Mouse (Mus musculus) kidney, adult 2 months (tissue): ENCODE results near the gene Dnajb11. TPM values are rescaled to one million over a fixed set of nuclear protein-coding genes. Genes with fewer than 3 reads are reported as not detected.

ENCODE experiments used
- DNase-seq: peaks from one replicate; pipeline ENCODE4 v3.0.0; 2021
- H3K27ac ChIP-seq: fragments of 200-500 bp; 2 replicates; pipeline ENCODE4 v1.5.1; 2012; ENCODE audit warnings: low read depth, low read length, control low read depth, inconsistent platforms; ENCODE audit not compliant: insufficient read depth
- H3K27me3 ChIP-seq: fragments of 200-500 bp; replicated peaks from 2 replicates; pipeline ENCODE4 v1.6.1; 2012; ENCODE audit warnings: mild to moderate bottlenecking, moderate library complexity, low read length, inconsistent platforms; ENCODE audit not compliant: control insufficient read depth, insufficient read depth
- H3K36me3 ChIP-seq: fragments of 200-500 bp; 2 replicates; pipeline ENCODE4 v1.6.1; 2012; ENCODE audit warnings: mild to moderate bottlenecking, moderate library complexity, low read length, inconsistent platforms; ENCODE audit not compliant: control insufficient read depth, insufficient read depth
- H3K4me1 ChIP-seq: fragments of 200-500 bp; 2 replicates; pipeline ENCODE4 v1.6.1; 2011; ENCODE audit warnings: low read length; ENCODE audit not compliant: control insufficient read depth, insufficient read depth
- H3K4me3 ChIP-seq: fragments of 200-500 bp; 2 replicates; pipeline ENCODE4 v1.5.1; 2011; ENCODE audit warnings: mild to moderate bottlenecking, low read depth, low read length, control low read depth; ENCODE audit not compliant: insufficient read depth
- CTCF ChIP-seq: fragments of 200-500 bp; conservative IDR thresholded peaks from 2 replicates; pipeline ENCODE4 v1.5.1; 2011; ENCODE audit warnings: low read depth, mild to moderate bottlenecking, control low read depth, low read length, moderate library complexity, mixed read lengths; ENCODE audit not compliant: insufficient read depth, insufficient read length
- POLR2A ChIP-seq: fragments of 200-500 bp; IDR thresholded peaks from one replicate; pipeline ENCODE4 v1.6.1; 2011; ENCODE audit warnings: low read depth, low read length, control low read depth
- WGBS: fragments of 180-500 bp; shearing (Covaris S2); methylation state at CpG from one replicate; pipeline ENCODE4 v1.1.7; 2018; 5-methylcytosine and 5-hydroxymethylcytosine counted together
- polyA plus RNA-seq: library from polyadenylated mRNA; depleted of rRNA; stranded (reverse); fragments of >200 nt; gene quantifications from 2 replicates; pipeline ENCODE4 v1.2.3, GENCODE M21; 2012

The Dnajb11 gene
- polyA plus RNA-seq, 1 experiment = 21.9 TPM

DNA sequence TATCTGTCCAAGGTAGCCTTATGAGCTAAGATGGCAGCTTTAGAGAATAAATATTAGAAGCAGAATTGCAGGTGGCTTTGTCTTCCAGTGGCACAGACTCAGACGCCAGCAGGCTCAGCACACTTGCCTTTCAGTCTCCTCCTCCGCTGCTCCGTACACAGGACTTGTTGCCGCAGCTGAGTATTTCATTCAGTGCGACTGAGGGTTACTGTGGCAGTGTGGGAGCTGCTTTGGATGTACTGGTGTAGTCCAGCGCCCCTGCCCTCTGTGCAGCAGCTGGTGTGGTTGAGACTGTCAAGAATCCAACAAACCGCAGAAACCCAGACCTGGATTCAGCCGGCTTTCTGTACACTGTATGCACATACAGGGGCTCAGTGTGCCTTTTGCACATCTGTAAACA, 14.8 kb downstream of the Dnajb11 start:
- Histone ChIP-seq H3K27ac (no peak overlapping the region), H3K36me3 (peaks cover 5% of the 10 kb centered on the region), H3K4me1 (0 out of 2 replicates have a peak, but pooled peaks cover 2% of the 10 kb centered on the region), H3K4me3 (no peak overlapping the region), H3K27me3 (no peaks in the 10 kb centered on the region)
- TF ChIP-seq CTCF (no peak), POLR2A (no peak)
- 91% methylated on average over 8 of the region's 8 CpGs for WGBS
- DNase-seq = no peak

DNA sequence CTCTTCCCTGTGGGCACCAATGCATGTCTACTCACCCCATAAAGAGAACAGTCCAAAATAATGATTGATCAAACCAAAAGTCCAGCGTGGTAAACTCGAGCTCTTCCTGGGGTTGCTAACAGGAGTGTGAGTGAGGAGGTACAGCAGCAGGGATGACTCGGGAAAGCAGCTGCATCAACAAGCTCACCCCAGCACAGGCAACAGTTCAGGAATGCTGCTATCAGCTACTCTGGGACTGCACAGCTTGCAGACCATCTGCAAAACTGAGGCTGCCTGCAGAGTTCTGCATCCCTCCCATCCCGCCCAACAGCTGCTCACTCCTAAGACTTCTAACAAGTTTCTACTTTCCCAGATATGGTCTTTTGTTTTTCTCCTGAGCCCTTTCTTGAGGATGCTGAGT, 15.7 kb downstream of the Dnajb11 start:
- 0 out of 2 replicates have a peak, but pooled peaks cover 2% of the 10 kb centered on the region for H3K4me1 ChIP-seq
- WGBS = 81% methylated on average over 4 of the region's 4 CpGs
- H3K27ac ChIP-seq = no peak overlapping the region
- TF ChIP-seq POLR2A = no peak
- TF ChIP-seq CTCF = no peak
- no peaks in the 10 kb centered on the region for H3K27me3 ChIP-seq
- DNase-seq = no peak
- H3K36me3 ChIP-seq = peaks cover 5% of the 10 kb centered on the region; the same call in 1 of the 2 replicates
- H3K4me3 ChIP-seq = no peak overlapping the region

DNA sequence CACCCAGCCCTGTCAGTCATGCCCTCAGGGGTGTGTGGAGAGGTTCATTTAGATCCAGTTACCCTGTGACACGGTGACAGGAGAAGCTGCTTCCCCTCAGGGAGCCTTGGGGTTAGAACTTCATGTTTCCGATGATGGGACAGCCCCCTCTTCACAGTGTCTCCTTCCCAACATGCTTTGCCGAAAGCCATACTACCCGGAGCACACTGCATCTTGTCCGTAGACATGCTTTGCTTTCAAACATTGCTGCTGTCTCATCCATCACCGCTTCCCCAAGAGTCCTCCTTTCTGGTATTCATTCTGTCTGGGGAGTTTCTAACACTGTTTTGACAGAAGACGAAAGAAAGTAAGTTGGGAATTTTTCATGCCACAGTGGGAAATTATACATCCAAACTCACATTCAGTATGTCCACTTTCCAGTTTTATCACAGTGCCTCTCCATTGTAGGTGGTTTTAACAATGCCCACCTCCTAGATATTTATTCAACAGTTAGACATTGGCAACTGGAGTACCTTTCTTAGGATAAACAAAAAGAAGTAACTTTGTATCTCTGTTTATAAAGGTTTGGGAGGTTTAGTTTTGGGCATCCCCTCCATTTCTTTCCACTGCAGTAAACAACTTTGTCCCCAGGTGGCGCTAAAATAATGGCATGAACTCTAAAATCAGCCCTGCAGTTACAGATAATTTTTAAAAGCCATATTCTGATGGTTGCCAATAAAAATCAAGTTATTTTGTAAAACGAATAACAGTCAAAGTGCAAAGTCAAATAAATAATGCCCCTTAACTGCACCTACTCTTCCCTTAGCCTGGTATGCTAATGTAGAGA, 18.8 kb downstream of the Dnajb11 start:
- TF ChIP-seq CTCF (0 out of 2 replicates have a peak, but pooled peaks have one; percentile 20), POLR2A (no peak)
- H3K27me3 ChIP-seq = no peaks in the 10 kb centered on the region
- H3K4me1 ChIP-seq = 0 out of 2 replicates have a peak, but pooled peaks cover 6% of the 10 kb centered on the region
- DNase-seq = peak; percentile 27
- 47% methylated on average over 9 of the region's 9 CpGs for WGBS
- no peak overlapping the region for H3K27ac ChIP-seq
- H3K36me3 ChIP-seq = peaks cover 1% of the 10 kb centered on the region; the same call in 1 of the 2 replicates
- H3K4me3 ChIP-seq = no peak overlapping the region

DNA sequence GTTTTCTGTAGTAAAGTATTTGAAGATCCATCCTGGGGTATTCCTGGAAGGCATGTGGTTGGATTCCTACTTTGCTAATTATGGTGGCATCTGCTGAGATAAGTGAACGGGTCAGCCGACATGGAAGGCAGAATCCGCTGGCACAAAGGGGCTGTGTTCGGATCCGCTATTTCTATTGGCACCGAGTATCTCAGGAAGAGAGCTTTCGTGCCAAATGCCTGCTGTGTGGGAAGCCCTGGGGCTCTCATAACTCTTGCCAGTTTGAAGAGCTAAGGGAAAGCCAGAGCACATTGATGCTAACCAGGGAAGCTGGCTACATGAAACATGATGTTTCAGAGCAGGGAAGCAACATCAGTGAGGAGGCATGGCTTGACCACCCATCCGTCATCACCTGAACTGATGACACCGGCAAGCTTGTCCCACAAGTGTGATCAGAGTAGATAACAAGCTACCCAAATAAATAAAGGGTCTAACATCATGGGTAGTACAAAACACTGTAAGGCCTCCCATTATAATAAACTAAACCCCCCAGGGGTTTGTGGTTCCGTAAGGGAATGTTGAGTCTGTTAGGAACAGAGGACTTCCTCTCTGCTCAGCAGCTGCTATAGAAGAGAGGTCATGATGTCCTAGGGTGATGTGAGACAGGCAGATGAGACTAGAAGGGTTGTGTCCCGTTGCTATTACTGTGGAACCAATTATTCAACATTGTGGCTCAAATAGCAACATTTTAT, 20.2 kb downstream of the Dnajb11 start:
- Histone ChIP-seq H3K36me3 (no peaks in the 10 kb centered on the region), H3K4me3 (no peak overlapping the region), H3K27ac (no peak overlapping the region), H3K27me3 (no peaks in the 10 kb centered on the region), H3K4me1 (0 out of 2 replicates have a peak, but pooled peaks cover 6% of the 10 kb centered on the region)
- DNase-seq = peak; percentile 5
- 75% methylated on average over 11 of the region's 11 CpGs for WGBS
- no peak for TF ChIP-seq POLR2A
- no peak for TF ChIP-seq CTCF

- no peak overlapping the region for H3K27ac ChIP-seq
- WGBS = 81% methylated on average over 7 of the region's 7 CpGs
These were observed 21.1 kb downstream of the Dnajb11 start for GRCm38 (mm10) chr16:22878716-22879115.

DNA sequence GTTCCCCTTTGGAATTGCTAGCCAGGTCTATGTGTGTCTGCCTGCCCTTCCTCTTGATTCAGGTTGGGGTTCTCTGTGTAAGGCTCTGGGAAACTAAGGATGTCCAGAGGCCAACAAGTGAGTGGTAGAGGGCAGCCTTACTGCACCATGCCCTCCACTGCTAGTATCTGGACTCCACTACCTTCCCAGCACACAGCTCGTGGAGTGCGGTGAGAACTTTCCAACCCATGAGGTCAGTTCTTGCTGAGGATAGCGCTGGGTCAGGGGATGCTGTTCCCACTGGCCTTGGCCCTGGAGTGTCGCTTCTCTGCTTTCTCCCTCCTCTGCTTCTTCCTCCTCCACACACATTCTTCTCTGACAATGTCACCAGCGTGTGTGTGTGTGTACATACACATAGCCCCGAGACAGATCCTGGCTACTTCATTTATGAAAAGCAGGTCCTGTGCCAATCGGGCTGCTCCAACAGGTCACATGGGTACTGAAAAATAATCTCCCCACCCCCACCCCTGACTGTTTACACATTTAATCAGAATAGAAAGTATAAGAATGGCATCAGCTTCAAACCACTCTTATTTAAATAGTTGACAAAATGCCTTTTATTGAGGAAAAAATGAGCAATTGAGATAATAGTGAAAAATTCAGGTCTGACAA, 22.4 kb downstream of the Dnajb11 start:
- no peaks in the 10 kb centered on the region for H3K27me3 ChIP-seq
- WGBS = 46% methylated on average over 7 of the region's 7 CpGs

More at GRCm38 (mm10) chr16:22878716-22879115, 21.1 kb downstream of the Dnajb11 start:
- no peak overlapping the region for H3K4me3 ChIP-seq
- no peak for DNase-seq
- no peaks in the 10 kb centered on the region for H3K27me3 ChIP-seq
- no peaks in the 10 kb centered on the region for H3K36me3 ChIP-seq
- H3K4me1 ChIP-seq = 0 out of 2 replicates have a peak, but pooled peaks cover 6% of the 10 kb centered on the region
- TF ChIP-seq POLR2A = no peak
- TF ChIP-seq CTCF = no peak

More for the DNA sequence above, 22.4 kb downstream of the Dnajb11 start:
- no peak for DNase-seq
- Histone ChIP-seq H3K4me1 (0 out of 2 replicates have a peak, but pooled peaks cover 6% of the 10 kb centered on the region), H3K27ac (no peak overlapping the region), H3K4me3 (no peak overlapping the region), H3K36me3 (no peaks in the 10 kb centered on the region)
- TF ChIP-seq POLR2A = no peak
- no peak for TF ChIP-seq CTCF
